Mouse (Mus musculus) midbrain, embryonic 15.5 days (tissue): ENCODE measurements around the gene Serpina1f. TPM values are rescaled to one million over a fixed set of nuclear protein-coding genes. Genes with fewer than 3 reads are reported as not detected.

ENCODE experiments used
- ATAC-seq: fragments of 200-750 bp; cut with Nextera tagmentation; replicated peaks from 2 replicates; pipeline ENCODE4 v1.8.0; 2017; ENCODE audit warnings: moderate TSS enrichment
- H3K27ac ChIP-seq: fragments of 300-500 bp; sonication (generic); 2 replicates; pipeline ENCODE4 v1.5.1; 2015; ENCODE audit warnings: mild to moderate bottlenecking, inconsistent platforms
- H3K27me3 ChIP-seq: fragments of 300-500 bp; sonication (generic); replicated peaks from 2 replicates; pipeline ENCODE4 v1.6.1; 2015; ENCODE audit warnings: inconsistent platforms
- H3K36me3 ChIP-seq: fragments of 300-500 bp; sonication (generic); replicated peaks from 2 replicates; pipeline ENCODE4 v1.6.1; 2015; ENCODE audit warnings: inconsistent platforms
- H3K4me1 ChIP-seq: fragments of 300-500 bp; sonication (generic); 2 replicates; pipeline ENCODE4 v1.6.1; 2015; ENCODE audit warnings: inconsistent platforms
- H3K4me2 ChIP-seq: fragments of 300-500 bp; sonication (generic); 2 replicates; pipeline ENCODE4 v1.6.1; 2015; ENCODE audit warnings: inconsistent platforms, mild to moderate bottlenecking, moderate library complexity
- H3K4me3 ChIP-seq: fragments of 300-500 bp; sonication (generic); 2 replicates; pipeline ENCODE4 v1.5.1; 2015; ENCODE audit warnings: mild to moderate bottlenecking, inconsistent platforms
- H3K9ac ChIP-seq: fragments of 300-500 bp; sonication (generic); 2 replicates; pipeline ENCODE4 v1.6.1; 2015; ENCODE audit warnings: mild to moderate bottlenecking, inconsistent platforms
- H3K9me3 ChIP-seq: fragments of 300-500 bp; sonication (generic); 2 replicates; pipeline ENCODE4 v1.6.1; 2016; ENCODE audit warnings: inconsistent platforms
- WGBS: fragments of 180-500 bp; shearing (Covaris S2); methylation state at CpG from one replicate; pipeline ENCODE4 v1.1.7; 2015; ENCODE audit warnings: mixed read lengths; 5-methylcytosine and 5-hydroxymethylcytosine counted together
- polyA plus RNA-seq: library from polyadenylated mRNA; unstranded; fragments of >200 nt; fragmentation: Nextera tagmentation; extraction: Ambion mirVana; gene quantifications from 2 replicates; pipeline ENCODE4 v1.2.1, GENCODE M21; 2015

Gene Serpina1f
- polyA plus RNA-seq, 1 experiment from 2014 or later, result not detected

GRCm38 (mm10) chr12:103656848-103657626, 38.3 kb downstream of the Serpina1f start, which contains the start of gene Serpina6:
Gene Serpina6, minus strand, starts transcription at chr12:103657212.
- Histone ChIP-seq H3K9ac (no peak within 1 kb of the TSS), H3K27me3 (no peaks in the 10 kb centered on the region), H3K4me1 (no peaks in the 10 kb centered on the region), H3K4me2 (no peak within 1 kb of the TSS), H3K4me3 (no peak within 1 kb of the TSS), H3K36me3 (no peaks in the 10 kb centered on the region), H3K9me3 (no peaks in the 10 kb centered on the region), H3K27ac (no peak within 1 kb of the TSS)
- 87% methylated on average over 9 of the region's 9 CpGs for WGBS
- no peak for ATAC-seq

GRCm38 (mm10) chr12:103655123-103656044, 39.9 kb downstream of the Serpina1f start:
- no peaks in the 10 kb centered on the region for H3K4me1 ChIP-seq
- ATAC-seq, result no peak
- no peak overlapping the region for H3K27ac ChIP-seq
- no peak overlapping the region for H3K9ac ChIP-seq
- WGBS, result 82% methylated on average over 7 of the region's 7 CpGs
- H3K36me3 ChIP-seq, result no peaks in the 10 kb centered on the region
- H3K4me2 ChIP-seq, result no peak overlapping the region
- H3K27me3 ChIP-seq, result no peaks in the 10 kb centered on the region
- H3K4me3 ChIP-seq, result no peak overlapping the region
- no peaks in the 10 kb centered on the region for H3K9me3 ChIP-seq

- no peak for ATAC-seq
- WGBS, result 98% methylated on average over 2 of the region's 2 CpGs
- H3K4me1 ChIP-seq, result no peaks in the 10 kb centered on the region
Observed at GRCm38 (mm10) chr12:103653836-103654235, 41.5 kb downstream of the Serpina1f start.

GRCm38 (mm10) chr12:103646314-103646713, 49.0 kb downstream of the Serpina1f start:
- no peaks in the 10 kb centered on the region for H3K27me3 ChIP-seq
- ATAC-seq, result no peak
- H3K4me2 ChIP-seq, result no peak overlapping the region
- H3K4me1 ChIP-seq, result no peaks in the 10 kb centered on the region
- no peak overlapping the region for H3K27ac ChIP-seq
- no peak overlapping the region for H3K4me3 ChIP-seq
- no peak overlapping the region for H3K9ac ChIP-seq
- 83% methylated on average over 2 of the region's 2 CpGs for WGBS
- H3K9me3 ChIP-seq, result no peaks in the 10 kb centered on the region
- no peaks in the 10 kb centered on the region for H3K36me3 ChIP-seq

More at GRCm38 (mm10) chr12:103653836-103654235, 41.5 kb downstream of the Serpina1f start:
- Histone ChIP-seq H3K27ac (no peak overlapping the region), H3K27me3 (no peaks in the 10 kb centered on the region), H3K4me2 (no peak overlapping the region), H3K36me3 (no peaks in the 10 kb centered on the region), H3K9me3 (no peaks in the 10 kb centered on the region), H3K9ac (no peak overlapping the region), H3K4me3 (no peak overlapping the region)

GRCm38 (mm10) chr12:103644601-103645000, 50.7 kb downstream of the Serpina1f start:
- Histone ChIP-seq H3K4me2 (no peak overlapping the region), H3K36me3 (no peaks in the 10 kb centered on the region), H3K9me3 (no peaks in the 10 kb centered on the region), H3K27ac (no peak overlapping the region), H3K4me3 (no peak overlapping the region), H3K27me3 (no peaks in the 10 kb centered on the region), H3K9ac (no peak overlapping the region), H3K4me1 (no peaks in the 10 kb centered on the region)
- WGBS, result 33% methylated on average over 5 of the region's 5 CpGs
- ATAC-seq, result no peak

- Histone ChIP-seq H3K4me2 (no peak overlapping the region), H3K27me3 (no peaks in the 10 kb centered on the region), H3K9me3 (no peaks in the 10 kb centered on the region), H3K9ac (no peak overlapping the region), H3K36me3 (no peaks in the 10 kb centered on the region), H3K4me3 (no peak overlapping the region), H3K27ac (no peak overlapping the region), H3K4me1 (no peaks in the 10 kb centered on the region)
- WGBS, result 81% methylated on average over 3 of the region's 3 CpGs
- ATAC-seq, result no peak
Observed at GRCm38 (mm10) chr12:103643818-103644217, 51.5 kb downstream of the Serpina1f start.

GRCm38 (mm10) chr12:103643336-103643735, 52.0 kb downstream of the Serpina1f start:
- H3K27me3 ChIP-seq, result no peaks in the 10 kb centered on the region
- no peaks in the 10 kb centered on the region for H3K4me1 ChIP-seq
- no peak overlapping the region for H3K9ac ChIP-seq
- H3K27ac ChIP-seq, result no peak overlapping the region
- H3K36me3 ChIP-seq, result no peaks in the 10 kb centered on the region
- no peak overlapping the region for H3K4me3 ChIP-seq
- WGBS, result 1% methylated on average over 2 of the region's 2 CpGs
- no peaks in the 10 kb centered on the region for H3K9me3 ChIP-seq
- H3K4me2 ChIP-seq, result no peak overlapping the region
- peak; percentile 70; the same call in 1 of the 2 replicates for ATAC-seq

Other genes starting within 250 kb of the Serpina1f start
- not detected in 2 replicates for gene Ifi27l2b, start 238.3 kb downstream of the Serpina1f start, polyA plus RNA-seq
- 2.7 and 2.9 TPM in 2 replicates for gene Ppp4r4, start 163.2 kb downstream of the Serpina1f start, polyA plus RNA-seq
- 0.04 and 0.09 TPM in 2 replicates for gene Serpina10, start 64.1 kb downstream of the Serpina1f start, polyA plus RNA-seq
- gene Serpina6, start 38.3 kb downstream of the Serpina1f start, polyA plus RNA-seq, result 1.2 TPM in 1 of 2 replicates, not detected in the other
- not detected in 2 replicates for gene Serpina16, start 19.4 kb downstream of the Serpina1f start, polyA plus RNA-seq
- gene Serpina1d, start 78.1 kb upstream of the Serpina1f start, polyA plus RNA-seq, result 0.22 TPM in 1 of 2 replicates, not detected in the other
- gene Serpina1b, start 134.8 kb upstream of the Serpina1f start, polyA plus RNA-seq, result 4.0 TPM in 1 of 2 replicates, not detected in the other
- 2.2 TPM in 1 of 2 replicates, not detected in the other for gene Serpina1a, start 168.0 kb upstream of the Serpina1f start, polyA plus RNA-seq
- 1.2 TPM in 1 of 2 replicates, not detected in the other for gene Serpina1c, start 209.4 kb upstream of the Serpina1f start, polyA plus RNA-seq